Mouse (Mus musculus) midbrain, embryonic 14.5 days (tissue): Measurements from ENCODE around the gene Tut1. TPM values are rescaled to one million over a fixed set of nuclear protein-coding genes. Genes with fewer than 3 reads are reported as not detected.
"Not testable (repeated sequence)": the region's sequence is repeated elsewhere in the genome, so short reads cannot be mapped to it uniquely, and the experiment has no call there.

Source experiments
- ATAC-seq: fragments of 200-750 bp; cut with Nextera tagmentation; 2 replicates; pipeline ENCODE4 v1.8.0; 2017; ENCODE audit warnings: moderate number of reproducible peaks, moderate library complexity; ENCODE audit not compliant: low FRiP score, low TSS enrichment
- DNase-seq: peaks from one replicate; pipeline ENCODE4 v3.0.0-alpha.2; 2015
- H3K27ac ChIP-seq: fragments of 300-500 bp; sonication (generic); replicated peaks from 2 replicates; pipeline ENCODE4 v1.5.1; 2014; ENCODE audit warnings: mild to moderate bottlenecking, low read depth, low read length, moderate library complexity
- H3K27me3 ChIP-seq: fragments of 300-500 bp; sonication (generic); 2 replicates; pipeline ENCODE4 v1.6.1; 2014; ENCODE audit warnings: low read length, control low read depth, mixed read lengths; ENCODE audit not compliant: control insufficient read depth, insufficient read depth
- H3K36me3 ChIP-seq: fragments of 300-500 bp; sonication (generic); 2 replicates; pipeline ENCODE4 v1.6.1; 2014; ENCODE audit warnings: low read length, control low read depth; ENCODE audit not compliant: control insufficient read depth, insufficient read depth
- H3K4me1 ChIP-seq: fragments of 300-500 bp; sonication (generic); 2 replicates; pipeline ENCODE4 v1.6.1; 2014; ENCODE audit warnings: mild to moderate bottlenecking, antibody characterized with exemption, low read length, control low read depth; ENCODE audit not compliant: control insufficient read depth, insufficient read depth
- H3K4me2 ChIP-seq: fragments of 300-500 bp; sonication (generic); 2 replicates; pipeline ENCODE4 v1.6.1; 2014; ENCODE audit warnings: mild to moderate bottlenecking, low read length, moderate library complexity
- H3K4me3 ChIP-seq: fragments of 300-500 bp; sonication (generic); replicated peaks from 2 replicates; pipeline ENCODE4 v1.5.1; 2014; ENCODE audit warnings: low read depth, low read length
- H3K9ac ChIP-seq: fragments of 300-500 bp; sonication (generic); replicated peaks from 2 replicates; pipeline ENCODE4 v1.6.1; 2014; ENCODE audit warnings: mild to moderate bottlenecking, low read length, moderate library complexity
- H3K9me3 ChIP-seq: fragments of 300-500 bp; sonication (generic); 2 replicates; pipeline ENCODE4 v1.6.1; 2016; ENCODE audit warnings: low read length, control low read depth, mixed read lengths; ENCODE audit not compliant: control insufficient read depth
- WGBS: fragments of 180-500 bp; shearing (Covaris S2); extraction: QIAGEN DNeasy Blood & Tissue Kit; methylation state at CpG from one replicate; pipeline ENCODE4 v1.1.7; 2014; 5-methylcytosine and 5-hydroxymethylcytosine counted together
- polyA plus RNA-seq: library from polyadenylated mRNA; unstranded; fragments of >200 nt; fragmentation: Nextera tagmentation; extraction: Ambion mirVana; gene quantifications from 2 replicates; pipeline ENCODE4 v1.2.1, GENCODE M21; 2014

The Tut1 gene
- polyA plus RNA-seq, 1 experiment from 2014 or later = 25.0 TPM

DNA sequence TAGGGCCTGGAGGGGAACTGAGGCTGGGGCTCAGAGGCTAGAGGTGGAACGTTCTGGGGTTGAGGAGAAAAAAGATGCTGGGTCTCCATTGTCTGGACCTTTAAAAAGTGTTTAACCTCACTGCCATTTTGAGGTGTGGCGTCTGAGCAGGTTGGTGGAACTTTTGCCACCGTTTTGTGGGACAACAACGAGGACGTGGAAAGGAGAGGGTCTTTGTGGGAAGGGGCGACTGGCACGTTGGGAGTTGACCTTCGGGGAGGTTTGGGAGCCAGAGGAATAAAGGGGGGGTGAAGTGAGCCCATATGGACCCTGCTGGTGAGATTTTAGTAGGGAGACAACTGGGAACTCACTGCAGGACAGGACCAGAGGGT is 13.7 kb downstream of the Tut1 start:
- Histone ChIP-seq H3K27me3 (no peaks in the 10 kb centered on the region), H3K4me1 (peaks cover 11% of the 10 kb centered on the region), H3K4me2 (peak overlapping the region; percentile 96), H3K9ac (peak overlapping the region; percentile 85), H3K9me3 (no peaks in the 10 kb centered on the region), H3K36me3 (peaks cover 79% of the 10 kb centered on the region), H3K4me3 (peak overlapping the region; percentile 77), H3K27ac (peak overlapping the region; percentile 75)
- no peak for DNase-seq
- 0 out of 2 replicates have a peak, but pooled peaks have one; percentile 1 for ATAC-seq
- under 1% methylated on average over 8 of the region's 8 CpGs for WGBS

GRCm38 (mm10) chr19:8967893-8968292 is 14.2 kb downstream of the Tut1 start:
- Histone ChIP-seq H3K4me1 (peaks cover 11% of the 10 kb centered on the region), H3K27ac (peak overlapping the region; percentile 75; the same call in 1 of the 2 replicates), H3K9me3 (no peaks in the 10 kb centered on the region), H3K36me3 (peaks cover 79% of the 10 kb centered on the region), H3K4me3 (peak overlapping the region; percentile 77), H3K27me3 (no peaks in the 10 kb centered on the region), H3K4me2 (peak overlapping the region; percentile 96), H3K9ac (peak overlapping the region; percentile 85)
- no peak for DNase-seq
- ATAC-seq = no peak
- WGBS = 5% methylated on average over 9 of the region's 9 CpGs

- H3K9ac ChIP-seq, H3K27me3 ChIP-seq, H3K4me3 ChIP-seq, H3K9me3 ChIP-seq, H3K4me2 ChIP-seq, DNase-seq, ATAC-seq, H3K27ac ChIP-seq: not testable (repeated sequence)
- Histone ChIP-seq H3K4me1 (peaks cover 11% of the 10 kb centered on the region), H3K36me3 (peaks cover 88% of the 10 kb centered on the region)
- WGBS = 90% methylated on average over 8 of the region's 8 CpGs
Observed at GRCm38 (mm10) chr19:8972491-8972890, 18.8 kb downstream of the Tut1 start.

- Histone ChIP-seq H3K9ac (no peak overlapping the region), H3K9me3 (no peaks in the 10 kb centered on the region), H3K36me3 (peaks cover 94% of the 10 kb centered on the region), H3K4me3 (no peak overlapping the region), H3K27me3 (no peaks in the 10 kb centered on the region), H3K4me1 (no peaks in the 10 kb centered on the region), H3K4me2 (no peak overlapping the region), H3K27ac (no peak overlapping the region)
- WGBS = 90% methylated on average over 1 of the region's 1 CpGs
- no peak for DNase-seq
- no peak for ATAC-seq
Observed at GRCm38 (mm10) chr19:8974638-8975037, 21.0 kb downstream of the Tut1 start.

- H3K4me3 ChIP-seq = no peak overlapping the region
- no peak for DNase-seq
- no peaks in the 10 kb centered on the region for H3K27me3 ChIP-seq
- 93% methylated on average over 2 of the region's 2 CpGs for WGBS
- no peak overlapping the region for H3K4me2 ChIP-seq
- H3K27ac ChIP-seq = no peak overlapping the region
- ATAC-seq = no peak
- H3K36me3 ChIP-seq = peaks cover 93% of the 10 kb centered on the region
- H3K9ac ChIP-seq = no peak overlapping the region
- H3K4me1 ChIP-seq = no peaks in the 10 kb centered on the region
- no peaks in the 10 kb centered on the region for H3K9me3 ChIP-seq
Observed at GRCm38 (mm10) chr19:8975491-8975890, 21.8 kb downstream of the Tut1 start.

- peak; percentile 46; the same call in 1 of the 2 replicates for ATAC-seq
- H3K27me3 ChIP-seq = no peaks in the 10 kb centered on the region
- no peak overlapping the region for H3K27ac ChIP-seq
- peaks cover 93% of the 10 kb centered on the region for H3K36me3 ChIP-seq
- peak; percentile 81 for DNase-seq
- H3K4me1 ChIP-seq = no peaks in the 10 kb centered on the region
- H3K9ac ChIP-seq = no peak overlapping the region
- H3K4me2 ChIP-seq = no peak overlapping the region
- H3K4me3 ChIP-seq = no peak overlapping the region
- H3K9me3 ChIP-seq = no peaks in the 10 kb centered on the region
- WGBS = 53% methylated on average over 3 of the region's 3 CpGs
Observed at GRCm38 (mm10) chr19:8976535-8976934, 22.9 kb downstream of the Tut1 start.

DNA sequence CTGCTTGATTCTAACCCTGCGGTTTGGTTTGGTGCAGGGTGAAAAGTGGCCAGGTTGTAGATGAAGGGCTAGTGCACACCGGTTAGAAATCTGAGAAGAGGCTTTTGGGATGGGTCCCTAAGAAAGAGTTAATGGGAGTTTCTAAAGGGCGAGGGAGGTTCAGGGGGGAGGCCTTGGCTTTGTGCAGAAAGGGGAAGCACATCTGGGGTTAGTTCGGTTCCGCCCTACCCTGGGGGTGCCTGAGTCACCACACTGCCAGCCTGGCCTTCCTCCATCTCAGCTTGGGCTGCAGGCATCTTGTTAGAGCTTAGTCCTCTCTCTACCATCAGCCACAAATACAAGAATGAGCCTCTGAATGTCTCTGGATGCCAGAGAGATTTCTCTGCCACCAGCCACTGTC is 27.1 kb downstream of the Tut1 start:
- 57% methylated on average over 5 of the region's 5 CpGs for whole genome bisulfite sequencing
- no peaks in the 10 kb centered on the region for H3K9me3 ChIP-seq
- no peaks in the 10 kb centered on the region for H3K27me3 ChIP-seq
- no peak overlapping the region for H3K27ac ChIP-seq
- H3K4me2 ChIP-seq = no peak overlapping the region
- H3K4me1 ChIP-seq = peaks cover 29% of the 10 kb centered on the region
- DNase-seq = no peak
- H3K9ac ChIP-seq = no peak overlapping the region
- peaks cover 59% of the 10 kb centered on the region for H3K36me3 ChIP-seq
- H3K4me3 ChIP-seq = no peak overlapping the region
- no peak for ATAC-seq

DNA sequence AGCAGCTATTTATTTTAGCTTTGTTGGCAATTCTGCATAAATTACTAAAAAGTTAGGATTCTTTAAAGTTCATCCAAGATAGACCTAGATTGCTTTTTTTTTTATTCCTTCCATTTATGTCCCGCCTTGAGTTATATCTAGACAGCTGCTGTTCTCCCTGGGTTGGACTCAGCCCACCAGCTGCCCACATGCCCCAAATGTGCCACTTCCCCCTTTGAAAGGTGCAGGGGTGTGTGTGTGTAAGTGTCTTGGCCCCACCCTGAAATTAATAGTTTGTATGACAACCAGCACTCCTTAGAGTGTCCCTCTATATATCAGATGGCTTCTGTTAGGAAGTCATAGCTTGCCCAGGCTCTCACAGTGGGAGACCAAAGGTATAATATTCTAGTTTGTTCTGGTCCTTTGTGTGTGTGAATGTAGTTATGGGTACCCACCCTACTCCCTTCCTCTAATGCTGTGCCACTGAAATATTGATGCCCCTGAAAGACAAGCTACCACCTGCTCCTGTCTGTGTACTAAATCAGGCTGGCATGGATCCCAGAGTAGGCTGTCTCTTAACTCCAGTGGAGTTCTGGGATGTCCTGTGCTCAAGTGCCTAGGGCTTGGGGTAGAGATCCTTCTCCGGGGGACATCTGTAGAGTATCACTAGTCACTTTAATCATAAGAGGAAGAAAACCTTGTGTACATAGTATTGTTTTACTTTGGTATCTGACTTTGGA is 28.0 kb downstream of the Tut1 start:
- Histone ChIP-seq H3K9ac (no peak overlapping the region), H3K36me3 (peaks cover 51% of the 10 kb centered on the region), H3K4me2 (no peak overlapping the region), H3K4me3 (no peak overlapping the region), H3K9me3 (no peaks in the 10 kb centered on the region), H3K27me3 (no peaks in the 10 kb centered on the region), H3K27ac (0 out of 2 replicates have a peak overlapping the region, but pooled peaks have one; percentile 5), H3K4me1 (peaks cover 31% of the 10 kb centered on the region)
- DNase-seq (peak; percentile 49), ATAC-seq (no peak)
- WGBS = 76% methylated on average over 2 of the region's 2 CpGs
